Mouse (Mus musculus) neural tube, embryonic 12.5 days (tissue): ENCODE data around the gene Ntng1. TPM values are rescaled to one million over a fixed set of nuclear protein-coding genes. Genes with fewer than 3 reads are reported as not detected.

Experiments used
- ATAC-seq: fragments of 200-750 bp; cut with Nextera tagmentation; 2 replicates; pipeline ENCODE4 v1.8.0; 2017; ENCODE audit warnings: low read depth, mild to moderate bottlenecking, moderate TSS enrichment, moderate library complexity; ENCODE audit not compliant: low FRiP score
- H3K27ac ChIP-seq: fragments of 300-500 bp; sonication (generic); 2 replicates; pipeline ENCODE4 v1.5.1; 2016
- H3K27me3 ChIP-seq: fragments of 300-500 bp; sonication (generic); replicated peaks from 2 replicates; pipeline ENCODE4 v1.6.1; 2016; ENCODE audit warnings: mild to moderate bottlenecking
- H3K36me3 ChIP-seq: fragments of 300-500 bp; sonication (generic); 2 replicates; pipeline ENCODE4 v1.6.1; 2016; ENCODE audit warnings: mild to moderate bottlenecking
- H3K4me1 ChIP-seq: fragments of 300-500 bp; sonication (generic); 2 replicates; pipeline ENCODE4 v1.6.1; 2016
- H3K4me2 ChIP-seq: fragments of 300-500 bp; sonication (generic); replicated peaks from 2 replicates; pipeline ENCODE4 v1.6.1; 2016; ENCODE audit warnings: mild to moderate bottlenecking
- H3K4me3 ChIP-seq: fragments of 300-500 bp; sonication (generic); 2 replicates; pipeline ENCODE4 v1.5.1; 2016
- H3K9ac ChIP-seq: fragments of 300-500 bp; sonication (generic); 2 replicates; pipeline ENCODE4 v1.6.1; 2016; ENCODE audit warnings: mild to moderate bottlenecking
- H3K9me3 ChIP-seq: fragments of 300-500 bp; sonication (generic); 2 replicates; pipeline ENCODE4 v1.6.1; 2016; ENCODE audit warnings: mild to moderate bottlenecking
- WGBS: fragments of 180-500 bp; shearing (Covaris S2); methylation state at CpG from one replicate; pipeline ENCODE4 v1.1.7; 2016; 5-methylcytosine and 5-hydroxymethylcytosine counted together
- polyA plus RNA-seq: library from polyadenylated mRNA; unstranded; fragments of >200 nt; fragmentation: Nextera tagmentation; extraction: Ambion mirVana; gene quantifications from 2 replicates; pipeline ENCODE4 v1.2.1, GENCODE M21; 2016

Gene Ntng1
- polyA plus RNA-seq, 1 experiment from 2014 or later, result 7.9 TPM

GRCm38 (mm10) chr3:109970181-109970580 lies 173.6 kb downstream of the Ntng1 start:
- no peak for ATAC-seq

GRCm38 (mm10) chr3:109962631-109963030 lies 181.2 kb downstream of the Ntng1 start:
- no peak overlapping the region for H3K27ac ChIP-seq
- no peaks in the 10 kb centered on the region for H3K36me3 ChIP-seq
- no peak overlapping the region for H3K4me2 ChIP-seq
- no peaks in the 10 kb centered on the region for H3K4me1 ChIP-seq
- H3K9me3 ChIP-seq, result no peaks in the 10 kb centered on the region
- ATAC-seq, result no peak
- WGBS, result 62% methylated on average over 2 of the region's 2 CpGs
- H3K27me3 ChIP-seq, result no peaks in the 10 kb centered on the region
- no peak overlapping the region for H3K4me3 ChIP-seq
- no peak overlapping the region for H3K9ac ChIP-seq

More at GRCm38 (mm10) chr3:109970181-109970580, 173.6 kb downstream of the Ntng1 start:
- H3K36me3 ChIP-seq, result no peaks in the 10 kb centered on the region
- no peak overlapping the region for H3K4me3 ChIP-seq
- no peaks in the 10 kb centered on the region for H3K4me1 ChIP-seq
- no peaks in the 10 kb centered on the region for H3K9me3 ChIP-seq
- H3K4me2 ChIP-seq, result no peak overlapping the region
- H3K27ac ChIP-seq, result no peak overlapping the region
- no peaks in the 10 kb centered on the region for H3K27me3 ChIP-seq
- no peak overlapping the region for H3K9ac ChIP-seq

GRCm38 (mm10) chr3:109942960-109943359 lies 200.9 kb downstream of the Ntng1 start:
- no peaks in the 10 kb centered on the region for H3K9me3 ChIP-seq
- H3K9ac ChIP-seq, result no peak overlapping the region

GRCm38 (mm10) chr3:109937634-109938033 lies 206.2 kb downstream of the Ntng1 start:
- ATAC-seq, result no peak
- Histone ChIP-seq H3K9me3 (no peaks in the 10 kb centered on the region), H3K27me3 (no peaks in the 10 kb centered on the region), H3K36me3 (no peaks in the 10 kb centered on the region), H3K27ac (no peak overlapping the region), H3K4me1 (no peaks in the 10 kb centered on the region), H3K9ac (no peak overlapping the region), H3K4me3 (no peak overlapping the region), H3K4me2 (no peak overlapping the region)
- 94% methylated on average over 2 of the region's 2 CpGs for WGBS

More at GRCm38 (mm10) chr3:109942960-109943359, 200.9 kb downstream of the Ntng1 start:
- Histone ChIP-seq H3K4me2 (no peak overlapping the region), H3K27me3 (no peaks in the 10 kb centered on the region), H3K4me1 (no peaks in the 10 kb centered on the region), H3K27ac (no peak overlapping the region), H3K36me3 (no peaks in the 10 kb centered on the region), H3K4me3 (no peak overlapping the region)
- WGBS, result 92% methylated on average over 1 of the region's 1 CpGs
- ATAC-seq, result no peak

GRCm38 (mm10) chr3:109936275-109936674 lies 207.5 kb downstream of the Ntng1 start:
- Histone ChIP-seq H3K4me3 (no peak overlapping the region), H3K9ac (no peak overlapping the region), H3K9me3 (no peaks in the 10 kb centered on the region), H3K27me3 (no peaks in the 10 kb centered on the region), H3K27ac (no peak overlapping the region), H3K4me1 (no peaks in the 10 kb centered on the region), H3K4me2 (no peak overlapping the region), H3K36me3 (no peaks in the 10 kb centered on the region)
- WGBS, result 83% methylated on average over 3 of the region's 3 CpGs
- ATAC-seq, result no peak

GRCm38 (mm10) chr3:109932261-109932660 lies 211.6 kb downstream of the Ntng1 start:
- ATAC-seq, result no peak
- Histone ChIP-seq H3K4me3 (no peak overlapping the region), H3K4me1 (no peaks in the 10 kb centered on the region), H3K36me3 (no peaks in the 10 kb centered on the region), H3K9ac (no peak overlapping the region), H3K27ac (no peak overlapping the region), H3K4me2 (no peak overlapping the region), H3K9me3 (no peaks in the 10 kb centered on the region), H3K27me3 (no peaks in the 10 kb centered on the region)
- WGBS, result 74% methylated on average over 8 of the region's 8 CpGs

- ATAC-seq, result peak; percentile 68; the same call in 1 of the 2 replicates
- H3K9ac ChIP-seq, result no peak overlapping the region
- H3K4me3 ChIP-seq, result no peak overlapping the region
- no peaks in the 10 kb centered on the region for H3K36me3 ChIP-seq
- H3K4me2 ChIP-seq, result no peak overlapping the region
- H3K27me3 ChIP-seq, result no peaks in the 10 kb centered on the region
- no peaks in the 10 kb centered on the region for H3K4me1 ChIP-seq
- WGBS, result 56% methylated on average over 5 of the region's 5 CpGs
- H3K9me3 ChIP-seq, result no peaks in the 10 kb centered on the region
- H3K27ac ChIP-seq, result no peak overlapping the region
Observed at GRCm38 (mm10) chr3:109931021-109931420, 212.8 kb downstream of the Ntng1 start.

GRCm38 (mm10) chr3:109923788-109924187 lies 220.0 kb downstream of the Ntng1 start:
- no peaks in the 10 kb centered on the region for H3K9me3 ChIP-seq
- H3K9ac ChIP-seq, result no peak overlapping the region
- no peaks in the 10 kb centered on the region for H3K36me3 ChIP-seq
- WGBS, result 72% methylated on average over 4 of the region's 4 CpGs
- no peak overlapping the region for H3K4me3 ChIP-seq
- no peaks in the 10 kb centered on the region for H3K27me3 ChIP-seq
- no peak for ATAC-seq
- H3K4me1 ChIP-seq, result peaks cover 6% of the 10 kb centered on the region; the same call in 1 of the 2 replicates
- H3K27ac ChIP-seq, result no peak overlapping the region
- no peak overlapping the region for H3K4me2 ChIP-seq

GRCm38 (mm10) chr3:109918996-109919395 lies 224.8 kb downstream of the Ntng1 start:
- H3K9me3 ChIP-seq, result no peaks in the 10 kb centered on the region
- no peak overlapping the region for H3K9ac ChIP-seq
- H3K27ac ChIP-seq, result no peak overlapping the region
- whole genome bisulfite sequencing, result 51% methylated on average over 3 of the region's 3 CpGs
- no peaks in the 10 kb centered on the region for H3K36me3 ChIP-seq
- no peak; the same call in 1 of the 2 replicates for ATAC-seq
- H3K4me2 ChIP-seq, result no peak overlapping the region
- no peak overlapping the region for H3K4me3 ChIP-seq
- H3K4me1 ChIP-seq, result peaks cover 11% of the 10 kb centered on the region; the same call in 1 of the 2 replicates
- H3K27me3 ChIP-seq, result no peaks in the 10 kb centered on the region

GRCm38 (mm10) chr3:109917926-109918694 lies 225.7 kb downstream of the Ntng1 start:
- ATAC-seq, result 0 out of 2 replicates have a peak, but pooled peaks have one; percentile 39
- H3K9ac ChIP-seq, result no peak overlapping the region
- no peak overlapping the region for H3K4me2 ChIP-seq
- no peak overlapping the region for H3K27ac ChIP-seq
- no peaks in the 10 kb centered on the region for H3K9me3 ChIP-seq
- H3K27me3 ChIP-seq, result no peaks in the 10 kb centered on the region
- no peaks in the 10 kb centered on the region for H3K36me3 ChIP-seq
- H3K4me1 ChIP-seq, result peaks cover 11% of the 10 kb centered on the region; the same call in 1 of the 2 replicates
- no peak overlapping the region for H3K4me3 ChIP-seq
- WGBS, result 42% methylated on average over 8 of the region's 8 CpGs

- WGBS, result 30% methylated on average over 4 of the region's 4 CpGs
Observed at GRCm38 (mm10) chr3:109917077-109917476, 226.7 kb downstream of the Ntng1 start.

GRCm38 (mm10) chr3:109914226-109914625 lies 229.6 kb downstream of the Ntng1 start:
- no peaks in the 10 kb centered on the region for H3K27me3 ChIP-seq
- 87% methylated on average over 5 of the region's 5 CpGs for WGBS
- H3K4me3 ChIP-seq, result no peak overlapping the region
- no peak for ATAC-seq
- H3K27ac ChIP-seq, result no peak overlapping the region
- H3K9ac ChIP-seq, result no peak overlapping the region
- H3K9me3 ChIP-seq, result no peaks in the 10 kb centered on the region
- H3K36me3 ChIP-seq, result no peaks in the 10 kb centered on the region
- no peak overlapping the region for H3K4me2 ChIP-seq
- peaks cover 9% of the 10 kb centered on the region; the same call in 1 of the 2 replicates for H3K4me1 ChIP-seq

More at GRCm38 (mm10) chr3:109917077-109917476, 226.7 kb downstream of the Ntng1 start:
- Histone ChIP-seq H3K27ac (no peak overlapping the region), H3K36me3 (no peaks in the 10 kb centered on the region), H3K27me3 (no peaks in the 10 kb centered on the region), H3K4me3 (no peak overlapping the region), H3K4me2 (no peak overlapping the region), H3K9ac (no peak overlapping the region), H3K4me1 (peaks cover 11% of the 10 kb centered on the region; the same call in 1 of the 2 replicates), H3K9me3 (no peaks in the 10 kb centered on the region)
- ATAC-seq, result no peak

- 3% methylated on average over 1 of the region's 1 CpGs for WGBS
- no peak overlapping the region for H3K27ac ChIP-seq
- H3K9ac ChIP-seq, result no peak overlapping the region
- H3K4me1 ChIP-seq, result no peaks in the 10 kb centered on the region
- no peaks in the 10 kb centered on the region for H3K9me3 ChIP-seq
- H3K4me2 ChIP-seq, result no peak overlapping the region
- H3K36me3 ChIP-seq, result no peaks in the 10 kb centered on the region
- no peak for ATAC-seq
- H3K4me3 ChIP-seq, result no peak overlapping the region
- no peaks in the 10 kb centered on the region for H3K27me3 ChIP-seq
Observed at GRCm38 (mm10) chr3:109890600-109890999, 253.2 kb downstream of the Ntng1 start.
